Mouse (Mus musculus): ENCODE measurements around the gene Efhd1. TPM values are rescaled to one million over a fixed set of nuclear protein-coding genes. Genes with fewer than 3 reads are reported as not detected.

Gene Efhd1
- polyA plus RNA-seq, 1 experiment = 483 TPM

DNA sequence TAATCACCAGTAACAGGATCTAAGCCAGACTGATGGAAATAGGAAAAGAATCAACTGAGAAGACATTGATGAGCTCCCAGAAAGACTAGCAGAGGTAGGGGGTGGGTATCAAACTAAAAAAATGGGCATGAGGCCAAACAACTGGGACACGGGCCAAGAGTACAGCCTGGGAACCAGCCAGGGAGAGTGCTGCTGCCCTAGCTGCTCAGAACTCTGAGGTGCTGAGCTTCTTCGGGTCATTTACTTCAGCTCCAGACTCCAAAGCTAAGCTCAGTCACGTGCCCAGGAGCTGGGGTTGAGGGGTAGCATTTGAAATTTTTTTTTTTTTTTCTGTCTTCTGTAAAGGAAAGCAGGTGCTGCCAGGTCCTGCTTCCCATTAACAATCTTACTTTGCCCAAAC, 52.5 kb downstream of the Efhd1 start:
- Histone ChIP-seq H3K27ac (ENCODE audit: control insufficient read depth, insufficient read depth, low read depth, low read length) (no peak overlapping the region), H3K4me1 (ENCODE audit: control insufficient read depth, insufficient read depth, low read length) (no peaks in the 10 kb centered on the region), H3K36me3 (ENCODE audit: control insufficient read depth, insufficient read depth, low read length) (no peaks in the 10 kb centered on the region), H3K27me3 (ENCODE audit: control insufficient read depth, insufficient read depth, low read length) (no peaks in the 10 kb centered on the region), H3K4me3 (ENCODE audit: control insufficient read depth, low read depth, low read length) (no peak overlapping the region)
- no peak for TF ChIP-seq CTCF (IDR thresholded peaks at IDR 0.05; ENCODE audit: control insufficient read depth, insufficient read depth, insufficient replicate concordance, low read depth, low read length)
- TF ChIP-seq POLR2A (IDR thresholded peaks at IDR 0.05; ENCODE audit: control insufficient read depth, low read depth, low read length) = no peak

DNA sequence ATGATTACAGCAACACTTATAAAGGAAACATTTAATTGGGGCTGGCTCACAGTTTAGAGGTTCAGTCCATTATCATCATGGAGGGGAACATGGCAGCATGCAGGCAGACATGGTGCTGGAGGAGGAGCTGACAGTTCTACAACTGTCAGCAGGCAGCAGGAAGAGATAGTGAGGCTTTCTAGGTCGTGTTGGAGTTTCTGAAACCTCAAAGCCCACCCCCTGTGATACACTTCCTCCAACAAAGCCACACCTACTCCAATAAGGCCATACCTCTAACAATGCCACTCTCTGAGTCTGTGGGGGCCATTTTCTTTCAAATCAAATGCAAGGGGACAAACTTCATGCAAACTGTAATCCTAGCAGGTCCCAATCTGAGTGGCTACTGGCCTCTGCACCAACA, 56.9 kb downstream of the Efhd1 start:
- Histone ChIP-seq H3K27ac (ENCODE audit: control insufficient read depth, insufficient read depth, low read depth, low read length) (no peak overlapping the region), H3K27me3 (ENCODE audit: control insufficient read depth, insufficient read depth, low read length) (no peaks in the 10 kb centered on the region), H3K36me3 (ENCODE audit: control insufficient read depth, insufficient read depth, low read length) (no peaks in the 10 kb centered on the region), H3K4me1 (ENCODE audit: control insufficient read depth, insufficient read depth, low read length) (no peaks in the 10 kb centered on the region), H3K4me3 (ENCODE audit: control insufficient read depth, low read depth, low read length) (no peak overlapping the region)
- no peak for TF ChIP-seq CTCF (IDR thresholded peaks at IDR 0.05; ENCODE audit: control insufficient read depth, insufficient read depth, insufficient replicate concordance, low read depth, low read length)
- TF ChIP-seq POLR2A (IDR thresholded peaks at IDR 0.05; ENCODE audit: control insufficient read depth, low read depth, low read length) = no peak

DNA sequence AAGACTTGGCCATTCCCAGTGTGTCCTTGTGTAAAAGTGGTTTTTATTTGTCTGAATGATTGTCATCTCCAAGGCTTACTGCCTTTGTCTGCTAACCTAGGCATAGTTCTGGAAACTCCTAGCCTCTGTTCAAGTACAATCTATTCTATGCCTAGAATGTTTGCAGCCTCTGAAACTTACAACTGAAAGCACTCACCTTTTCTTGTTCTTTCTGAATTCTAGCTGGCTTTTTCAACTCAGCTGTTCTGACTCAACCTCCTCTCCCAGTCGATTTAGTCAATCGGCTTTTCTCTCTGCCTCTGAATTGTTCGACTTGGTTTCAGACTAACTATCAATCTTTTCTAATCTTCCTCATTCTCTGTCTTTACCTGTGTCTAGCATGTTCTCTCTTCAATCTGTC, 58.6 kb downstream of the Efhd1 start:
- no peak overlapping the region for H3K27ac ChIP-seq (ENCODE audit: control insufficient read depth, insufficient read depth, low read depth, low read length)
- no peaks in the 10 kb centered on the region for H3K4me1 ChIP-seq (ENCODE audit: control insufficient read depth, insufficient read depth, low read length)
- TF ChIP-seq CTCF (IDR thresholded peaks at IDR 0.05; ENCODE audit: control insufficient read depth, insufficient read depth, insufficient replicate concordance, low read depth, low read length) (no peak), POLR2A (IDR thresholded peaks at IDR 0.05; ENCODE audit: control insufficient read depth, low read depth, low read length) (no peak)
- H3K27me3 ChIP-seq (ENCODE audit: control insufficient read depth, insufficient read depth, low read length) = no peaks in the 10 kb centered on the region
- H3K4me3 ChIP-seq (ENCODE audit: control insufficient read depth, low read depth, low read length) = no peak overlapping the region
- H3K36me3 ChIP-seq (ENCODE audit: control insufficient read depth, insufficient read depth, low read length) = no peaks in the 10 kb centered on the region

DNA sequence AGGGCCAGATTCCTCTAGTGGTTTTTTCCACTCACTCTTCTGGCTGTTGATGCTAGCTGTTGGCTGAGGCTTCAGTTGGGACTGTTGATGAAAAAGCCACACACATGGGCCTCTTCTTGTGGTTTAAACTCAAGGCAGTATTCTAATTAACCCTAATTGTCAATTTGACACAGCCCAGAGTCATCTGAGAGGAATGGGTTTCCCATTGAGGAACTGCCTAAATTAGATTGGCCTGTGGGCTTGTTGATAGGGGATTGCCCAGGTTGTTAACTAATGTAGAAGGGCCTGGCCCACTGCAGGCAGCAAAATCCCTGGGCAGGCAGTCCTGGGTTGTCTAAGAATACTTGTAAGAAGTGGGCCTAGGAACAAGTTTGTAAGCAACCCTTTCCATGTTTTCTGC, 60.5 kb downstream of the Efhd1 start:
- Histone ChIP-seq H3K4me1 (ENCODE audit: control insufficient read depth, insufficient read depth, low read length) (no peaks in the 10 kb centered on the region), H3K27ac (ENCODE audit: control insufficient read depth, insufficient read depth, low read depth, low read length) (no peak overlapping the region), H3K4me3 (ENCODE audit: control insufficient read depth, low read depth, low read length) (no peak overlapping the region), H3K36me3 (ENCODE audit: control insufficient read depth, insufficient read depth, low read length) (no peaks in the 10 kb centered on the region), H3K27me3 (ENCODE audit: control insufficient read depth, insufficient read depth, low read length) (no peaks in the 10 kb centered on the region)
- TF ChIP-seq POLR2A (IDR thresholded peaks at IDR 0.05; ENCODE audit: control insufficient read depth, low read depth, low read length) = no peak
- no peak for TF ChIP-seq CTCF (IDR thresholded peaks at IDR 0.05; ENCODE audit: control insufficient read depth, insufficient read depth, insufficient replicate concordance, low read depth, low read length)

DNA sequence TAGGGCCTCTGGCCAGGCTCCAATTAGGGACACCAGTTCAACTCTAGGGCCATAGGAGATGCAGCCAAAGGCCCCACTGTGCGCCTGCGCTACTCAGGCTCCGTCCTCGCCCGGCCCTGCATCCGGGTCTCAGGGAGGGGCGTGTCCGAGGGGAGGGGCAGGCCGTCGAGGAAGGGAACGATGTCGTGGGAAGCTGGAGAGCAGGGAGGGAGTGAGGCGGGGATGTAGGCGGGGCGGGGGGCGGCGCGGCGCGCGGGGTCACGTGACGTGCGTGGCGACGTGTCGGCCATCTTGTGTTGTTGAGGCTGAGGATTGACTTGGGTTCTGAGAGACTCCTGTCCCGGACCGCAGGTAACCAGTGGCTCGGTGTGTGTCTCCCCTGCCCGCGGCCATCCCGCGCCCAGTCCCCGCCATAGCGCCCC, 62.6 kb downstream of the Efhd1 start, which contains the start of gene Gigyf2:
Gene Gigyf2 (plus strand): TSS at position 257 of the 422 bp plus-strand sequence.
- no peaks in the 10 kb centered on the region for H3K4me1 ChIP-seq (ENCODE audit: control insufficient read depth, insufficient read depth, low read length)
- no peaks in the 10 kb centered on the region for H3K27me3 ChIP-seq (ENCODE audit: control insufficient read depth, insufficient read depth, low read length)
- H3K27ac ChIP-seq (ENCODE audit: control insufficient read depth, insufficient read depth, low read depth, low read length) = peak within 1 kb of the TSS; percentile 73
- TF ChIP-seq CTCF (IDR thresholded peaks at IDR 0.05; ENCODE audit: control insufficient read depth, insufficient read depth, insufficient replicate concordance, low read depth, low read length) = no peak
- peak; percentile 87 for TF ChIP-seq POLR2A (IDR thresholded peaks at IDR 0.05; ENCODE audit: control insufficient read depth, low read depth, low read length)
- peak within 1 kb of the TSS; percentile 89 for H3K4me3 ChIP-seq (ENCODE audit: control insufficient read depth, low read depth, low read length)
- H3K36me3 ChIP-seq (ENCODE audit: control insufficient read depth, insufficient read depth, low read length) = no peaks in the 10 kb centered on the region

DNA sequence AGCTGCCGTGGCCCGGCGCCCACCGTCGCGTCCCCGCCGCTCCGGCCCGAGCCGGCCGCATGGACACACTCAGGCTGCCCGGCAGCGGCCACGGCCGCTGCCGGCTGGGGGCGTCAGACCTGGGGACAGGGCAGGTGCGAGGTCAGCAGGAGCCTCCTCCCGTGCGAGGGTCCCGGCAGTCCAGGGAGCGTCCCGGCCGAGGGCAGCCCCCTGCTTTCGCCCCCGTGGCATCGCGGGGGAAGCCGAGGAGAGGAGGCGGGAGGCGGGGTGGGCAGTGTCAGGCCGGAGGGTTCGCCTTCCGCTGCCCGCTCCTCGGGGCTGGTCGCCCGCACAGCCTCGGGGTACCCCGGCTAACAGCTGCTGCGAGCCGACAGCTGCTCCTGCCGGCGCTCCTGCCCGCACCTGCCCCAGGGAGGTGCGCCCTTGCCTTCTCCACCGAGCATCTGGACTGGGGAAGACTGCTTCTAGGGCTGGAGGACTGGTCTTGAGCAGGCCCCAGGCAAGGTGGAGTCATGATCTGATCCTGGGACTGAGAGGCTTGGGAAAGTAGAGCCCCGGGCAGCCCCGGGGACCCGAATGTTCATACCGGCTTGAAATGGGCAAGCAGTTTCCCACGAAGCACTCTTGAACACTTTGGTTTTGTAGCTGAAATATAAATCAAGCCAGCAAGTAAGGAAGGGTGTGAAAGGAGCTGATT, 63.1 kb downstream of the Efhd1 start:
- no peak for TF ChIP-seq CTCF (IDR thresholded peaks at IDR 0.05; ENCODE audit: control insufficient read depth, insufficient read depth, insufficient replicate concordance, low read depth, low read length)
- TF ChIP-seq POLR2A (IDR thresholded peaks at IDR 0.05; ENCODE audit: control insufficient read depth, low read depth, low read length) = peak; percentile 9; the same call in 1 of the 2 replicates
- Histone ChIP-seq H3K27ac (ENCODE audit: control insufficient read depth, insufficient read depth, low read depth, low read length) (peak overlapping the region; percentile 73), H3K4me3 (ENCODE audit: control insufficient read depth, low read depth, low read length) (peak overlapping the region; percentile 89), H3K36me3 (ENCODE audit: control insufficient read depth, insufficient read depth, low read length) (no peaks in the 10 kb centered on the region), H3K27me3 (ENCODE audit: control insufficient read depth, insufficient read depth, low read length) (no peaks in the 10 kb centered on the region), H3K4me1 (ENCODE audit: control insufficient read depth, insufficient read depth, low read length) (no peaks in the 10 kb centered on the region)

DNA sequence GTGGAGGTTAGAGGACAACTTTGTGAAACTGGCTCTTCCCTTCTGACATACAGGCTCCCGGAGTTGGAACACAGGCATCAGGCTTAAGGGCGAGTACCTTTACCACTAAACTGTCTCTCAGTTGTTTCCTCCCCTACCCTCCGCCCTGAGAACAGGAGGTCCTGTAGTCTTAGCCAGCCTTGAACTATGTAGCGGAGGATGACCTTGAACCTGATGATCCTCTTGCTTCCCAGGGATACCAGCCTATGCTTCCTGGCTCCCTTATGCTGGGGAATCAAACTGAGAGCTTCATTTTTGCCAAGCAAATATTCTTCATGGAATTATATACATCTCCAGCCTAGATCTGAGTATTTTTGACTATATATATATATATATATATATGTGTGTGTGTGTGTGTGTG, 67.6 kb downstream of the Efhd1 start:
- Histone ChIP-seq H3K27ac (ENCODE audit: control insufficient read depth, insufficient read depth, low read depth, low read length) (no peak overlapping the region), H3K4me1 (ENCODE audit: control insufficient read depth, insufficient read depth, low read length) (no peaks in the 10 kb centered on the region), H3K27me3 (ENCODE audit: control insufficient read depth, insufficient read depth, low read length) (no peaks in the 10 kb centered on the region), H3K4me3 (ENCODE audit: control insufficient read depth, low read depth, low read length) (no peak overlapping the region), H3K36me3 (ENCODE audit: control insufficient read depth, insufficient read depth, low read length) (peaks cover 1% of the 10 kb centered on the region; the same call in 1 of the 2 replicates)
- TF ChIP-seq CTCF (IDR thresholded peaks at IDR 0.05; ENCODE audit: control insufficient read depth, insufficient read depth, insufficient replicate concordance, low read depth, low read length) (no peak), POLR2A (IDR thresholded peaks at IDR 0.05; ENCODE audit: control insufficient read depth, low read depth, low read length) (no peak)

All from testis, adult 2 months (tissue).